Comparison of ENCODE assay signal across 17 mouse cellular contexts in genomic region chr5:144191026-144191425, GRCm38 (mm10). TPM values are rescaled to one million over a fixed set of nuclear protein-coding genes. Genes with fewer than 3 reads are reported as not detected.
DNase-seq lines count a peak whose midpoint lies in the region; ATAC-seq and TF ChIP-seq lines count a peak whose summit lies in the region.
"Had no signal": no experiment of that assay in that cellular context is flagged by ENCODE, and none has a peak within 500 bp of the region (broad histone marks: within the 10 kb centered on the region; RNA-seq: fewer than 3 reads in every experiment).

No protein-coding gene starts in this region.

- TF ChIP-seq EP300 in ES-Bruce4 (IDR thresholded peaks at IDR 0.05; ENCODE audit: insufficient read depth, low read depth, low read length) (no peak), MEL (IDR thresholded peaks at IDR 0.05; ENCODE audit: low read depth in 1 of 2, low read length in 2 of 2) (no peak)
- no peak for TF ChIP-seq EP300 in liver, embryonic 14.5 days (IDR thresholded peaks at IDR 0.05; ENCODE audit: low read depth)

- peaks cover 17% of the 10 kb centered on the region; the same call in 1 of the 2 replicates for H3K36me3 ChIP-seq in hindbrain, embryonic 12.5 days
- H3K36me3 ChIP-seq in hindbrain, embryonic 16.5 days (ENCODE audit: control insufficient read depth, insufficient read depth, low read length), result no peaks in the 10 kb centered on the region; the same call in 1 of the 2 replicates
- H3K36me3 ChIP-seq in ES-Bruce4 (ENCODE audit: control insufficient read depth, insufficient read depth, low read length, poor library complexity, severe bottlenecking), result peaks cover 2% of the 10 kb centered on the region
- H3K36me3 ChIP-seq in MEL (ENCODE audit: control insufficient read depth in 1 of 2, insufficient read depth in 2 of 2, low read length in 2 of 2), result no peaks in the 10 kb centered on the region; a peak in 2 of 4 replicates
- no peaks in the 10 kb centered on the region for H3K36me3 ChIP-seq in liver, embryonic 14.5 days (replicated peaks; ENCODE audit: control insufficient read depth, insufficient read depth, low read depth)
- H3K36me3 ChIP-seq: embryonic facial prominence, embryonic 12.5 days had no signal

- 0 out of 2 replicates have a peak overlapping the region, but pooled peaks have one; percentile 8 for H3K9ac ChIP-seq in hindbrain, embryonic 12.5 days
- H3K9ac ChIP-seq in hindbrain, embryonic 16.5 days (ENCODE audit: low read depth, low read length), result no peak overlapping the region
- H3K9ac ChIP-seq in ES-Bruce4 (ENCODE audit: low read depth, poor library complexity, severe bottlenecking) (no peak overlapping the region), MEL (ENCODE audit: control insufficient read depth, low read depth, low read length, poor library complexity, severe bottlenecking) (peak overlapping the region; percentile 75)
- H3K9ac ChIP-seq in liver, embryonic 14.5 days (replicated peaks), result no peak overlapping the region
- H3K9ac ChIP-seq: embryonic facial prominence, embryonic 12.5 days; lung, embryonic 15.5 days; neural tube, embryonic 13.5 days had no signal

- DNase-seq in MEL (ENCODE audit: low read depth, low spot score), result no peak
- no peak for DNase-seq in liver, embryonic 14.5 days (ENCODE audit: low read depth in 3 of 3, low spot score in 3 of 3)
- DNase-seq in left cerebral cortex, adult 18-20 months (ENCODE audit: low spot score in 2 of 2), result no peak
- DNase-seq in layer of hippocampus, postnatal 36 days, result no peak
- no peak for DNase-seq in spleen, adult 18-20 months
- DNase-seq: cerebellum, adult 11 months; kidney, adult 9 months; right cerebral cortex, adult 18-20 months; thymus, postnatal 14 days had no signal

- no peak for TF ChIP-seq RAD21 in MEL (IDR thresholded peaks at IDR 0.05; ENCODE audit: low read depth, low read length)

- no peaks in the 10 kb centered on the region for H3K9me3 ChIP-seq in hindbrain, embryonic 12.5 days (replicated peaks)
- no peaks in the 10 kb centered on the region for H3K9me3 ChIP-seq in hindbrain, embryonic 16.5 days (ENCODE audit: control insufficient read depth, low read length)
- no peaks in the 10 kb centered on the region for H3K9me3 ChIP-seq in ES-Bruce4 (replicated peaks; ENCODE audit: control insufficient read depth, insufficient read depth, low read length, poor library complexity, severe bottlenecking)
- H3K9me3 ChIP-seq in MEL (replicated peaks; ENCODE audit: insufficient read depth, low read length), result no peaks in the 10 kb centered on the region
- no peaks in the 10 kb centered on the region for H3K9me3 ChIP-seq in liver, embryonic 14.5 days (ENCODE audit: control insufficient read depth, low read length)
- H3K9me3 ChIP-seq: embryonic facial prominence, embryonic 12.5 days; lung, embryonic 15.5 days; neural tube, embryonic 13.5 days had no signal

- no peak overlapping the region for H3K27ac ChIP-seq in hindbrain, embryonic 12.5 days
- H3K27ac ChIP-seq in hindbrain, embryonic 16.5 days (ENCODE audit: low read depth, low read length), result no peak overlapping the region
- no peak overlapping the region for H3K27ac ChIP-seq in ES-Bruce4 (ENCODE audit: insufficient read depth, low read length)
- H3K27ac ChIP-seq in MEL (ENCODE audit: control insufficient read depth, low read depth, low read length), result no peak overlapping the region
- H3K27ac ChIP-seq in liver, embryonic 14.5 days, result no peak overlapping the region
- H3K27ac ChIP-seq: embryonic facial prominence, embryonic 12.5 days; layer of hippocampus, adult 2 months; lung, embryonic 15.5 days; neural tube, embryonic 13.5 days had no signal

- peaks cover 18% of the 10 kb centered on the region for H3K4me1 ChIP-seq in hindbrain, embryonic 12.5 days
- peaks cover 7% of the 10 kb centered on the region; the same call in 1 of the 2 replicates for H3K4me1 ChIP-seq in hindbrain, embryonic 16.5 days (ENCODE audit: control insufficient read depth, insufficient read depth, low read depth, low read length)
- H3K4me1 ChIP-seq in ES-Bruce4 (ENCODE audit: control insufficient read depth, insufficient read depth, low read length), result peaks cover 4% of the 10 kb centered on the region
- H3K4me1 ChIP-seq in MEL (ENCODE audit: control insufficient read depth in 1 of 2, insufficient read depth in 2 of 2, low read length in 2 of 2), result peaks cover 0 to 3% of the 10 kb centered on the region in 2 experiments; a peak in 2 of 4 replicates
- peaks cover 7 to 11% of the 10 kb centered on the region in 2 experiments for H3K4me1 ChIP-seq in liver, embryonic 14.5 days (replicated peaks; ENCODE audit: control insufficient read depth in 2 of 2, insufficient read depth in 2 of 2, low read length in 1 of 2)

- H3K79me2 ChIP-seq in MEL (ENCODE audit: control insufficient read depth, insufficient read depth, low read length, poor library complexity), result no peaks in the 10 kb centered on the region

- ATAC-seq in hindbrain, embryonic 12.5 days (ENCODE audit: low FRiP score), result no peak
- no peak for ATAC-seq in hindbrain, embryonic 16.5 days
- ATAC-seq in liver, embryonic 14.5 days (ENCODE audit: insufficient read depth), result no peak

- WGBS in hindbrain, embryonic 12.5 days, result 35% methylated on average over 23 of the region's 23 CpGs
- 40% methylated on average over 22 of the region's 23 CpGs for WGBS in hindbrain, embryonic 16.5 days
- 66% methylated on average over 23 of the region's 23 CpGs for WGBS in liver, embryonic 14.5 days (ENCODE audit: insufficient replicate concordance)

- TF ChIP-seq CTCF in ES-Bruce4 (IDR thresholded peaks at IDR 0.05; ENCODE audit: low read depth, low read length), result no peak
- no peak for TF ChIP-seq CTCF in MEL (IDR thresholded peaks at IDR 0.05 in 2 of 3, conservative IDR thresholded peaks at IDR 0.05 in 1 of 3; ENCODE audit: control insufficient read depth in 1 of 3, insufficient read depth in 1 of 3, low read depth in 2 of 3, low read length in 3 of 3, poor library complexity in 1 of 3, severe bottlenecking in 1 of 3)
- TF ChIP-seq CTCF in liver, embryonic 14.5 days (IDR thresholded peaks at IDR 0.05; ENCODE audit: low read depth), result no peak

- H3K4me3 ChIP-seq in hindbrain, embryonic 12.5 days, result no peak overlapping the region
- no peak overlapping the region for H3K4me3 ChIP-seq in hindbrain, embryonic 16.5 days (ENCODE audit: low read length)
- H3K4me3 ChIP-seq in ES-Bruce4 (ENCODE audit: low read depth, low read length) (peak overlapping the region; percentile 27), MEL (ENCODE audit: control insufficient read depth in 1 of 2, insufficient read depth in 1 of 2, low read depth in 2 of 2, low read length in 2 of 2) (peak overlapping the region in 1 of 2 experiments; percentile 67; a peak in 1 of 4 replicates)
- no peak overlapping the region; a peak in 1 of 4 replicates for H3K4me3 ChIP-seq in liver, embryonic 14.5 days (ENCODE audit: insufficient read depth in 1 of 2, low read depth in 2 of 2, low read length in 2 of 2)
- H3K4me3 ChIP-seq: layer of hippocampus, adult 2 months; lung, embryonic 15.5 days; neural tube, embryonic 13.5 days had no signal

- H3K4me2 ChIP-seq in hindbrain, embryonic 12.5 days (replicated peaks), result no peak overlapping the region
- no peak overlapping the region for H3K4me2 ChIP-seq in hindbrain, embryonic 16.5 days (ENCODE audit: low read length)
- H3K4me2 ChIP-seq in liver, embryonic 14.5 days (ENCODE audit: low read depth), result peak overlapping the region; percentile 60

- TF ChIP-seq POLR2A in ES-Bruce4 (IDR thresholded peaks at IDR 0.05; ENCODE audit: insufficient read depth, low read length), result no peak
- no peak for TF ChIP-seq POLR2A in MEL (IDR thresholded peaks at IDR 0.05; ENCODE audit: control insufficient read depth in 1 of 2, insufficient read depth in 1 of 2, low read depth in 1 of 2, low read length in 2 of 2, poor library complexity in 1 of 2)

- no peaks in the 10 kb centered on the region; the same call in 1 of the 2 replicates for H3K27me3 ChIP-seq in hindbrain, embryonic 12.5 days
- H3K27me3 ChIP-seq in hindbrain, embryonic 16.5 days (replicated peaks; ENCODE audit: control insufficient read depth, insufficient read depth, low read length), result no peaks in the 10 kb centered on the region
- H3K27me3 ChIP-seq in ES-Bruce4 (ENCODE audit: control insufficient read depth, insufficient read depth, low read length, poor library complexity, severe bottlenecking) (no peaks in the 10 kb centered on the region), MEL (ENCODE audit: control insufficient read depth in 1 of 2, insufficient read depth in 2 of 2, low read length in 2 of 2) (no peaks in the 10 kb centered on the region)
- H3K27me3 ChIP-seq in liver, embryonic 14.5 days (ENCODE audit: control insufficient read depth, insufficient read depth, low read length), result no peaks in the 10 kb centered on the region
- H3K27me3 ChIP-seq: lung, embryonic 15.5 days; neural tube, embryonic 13.5 days had no signal

RNA-seq across cellular contexts. Expression of gene Bhlha15, which starts 0.9 kb away (rescaled TPM):
- 0.08 TPM in 2 replicates for polyA plus RNA-seq in hindbrain, embryonic 12.5 days (2016; fragmentation: Nextera tagmentation; extraction: Ambion mirVana)
- polyA plus RNA-seq in hindbrain, embryonic 16.5 days (2015; fragmentation: Nextera tagmentation; extraction: Ambion mirVana), result 0.07 and 0.09 TPM in 2 replicates
- polyA plus RNA-seq in ES-Bruce4 (2011; ENCODE audit: insufficient read depth, insufficient read length, low read depth, missing spikeins) (3.0 and 3.1 TPM in 2 replicates), MEL (2012; ENCODE audit: insufficient read depth in 1 of 2, insufficient read length in 2 of 2, low read depth in 1 of 2, low replicate concordance in 2 of 2, missing spikeins in 1 of 2) (1 to 10 TPM in 1 of 2 experiments, not detected in 1; 4.1 TPM)
- total RNA-seq in MEL (2012; rRNA removed), result 2.6 and 4.3 TPM in 2 replicates
- polyA plus RNA-seq in liver, embryonic 14.5 days (2012; rRNA removed), result 0.39 and 0.42 TPM in 2 replicates
- polyA plus RNA-seq in liver, embryonic 14.5 days (2014; fragmentation: Nextera tagmentation; extraction: Ambion mirVana), result 0.28 and 0.38 TPM in 2 replicates
- under 1 TPM; 0.16 to 0.30 TPM for total RNA-seq in left cerebral cortex, adult 18-20 months (2021)
- total RNA-seq in layer of hippocampus, postnatal 36 days (2021), result under 1 TPM; 0.13 to 0.25 TPM
- total RNA-seq: heart, postnatal 25 days had no signal

RNA-seq across cellular contexts. Expression of gene Tecpr1, which starts 32.4 kb away (rescaled TPM):
- polyA plus RNA-seq in hindbrain, embryonic 12.5 days (2016; fragmentation: Nextera tagmentation; extraction: Ambion mirVana), result 35.9 and 36.6 TPM in 2 replicates
- polyA plus RNA-seq in hindbrain, embryonic 16.5 days (2015; fragmentation: Nextera tagmentation; extraction: Ambion mirVana), result 41.8 and 45.8 TPM in 2 replicates
- polyA plus RNA-seq in ES-Bruce4 (2011; ENCODE audit: insufficient read depth, insufficient read length, low read depth, missing spikeins) (10.7 and 11.6 TPM in 2 replicates), MEL (2012; ENCODE audit: insufficient read depth in 1 of 2, insufficient read length in 2 of 2, low read depth in 1 of 2, low replicate concordance in 2 of 2, missing spikeins in 1 of 2) (1 to 10 TPM in 1 of 2 experiments, not detected in 1; 9.0 TPM)
- total RNA-seq in MEL (2012; rRNA removed), result 6.2 and 7.1 TPM in 2 replicates
- polyA plus RNA-seq in liver, embryonic 14.5 days (2012; rRNA removed), result 2.0 and 2.6 TPM in 2 replicates
- 1.3 and 1.4 TPM in 2 replicates for polyA plus RNA-seq in liver, embryonic 14.5 days (2014; fragmentation: Nextera tagmentation; extraction: Ambion mirVana)
- 10 to 100 TPM; 91.9 to 92.5 TPM for total RNA-seq in left cerebral cortex, adult 18-20 months (2021)
- total RNA-seq in layer of hippocampus, postnatal 36 days (2021), result 100 to 1,000 TPM; 106 TPM

RNA-seq across cellular contexts. Expression of gene Bri3, which starts 53.2 kb away (rescaled TPM):
- polyA plus RNA-seq in hindbrain, embryonic 12.5 days (2016; fragmentation: Nextera tagmentation; extraction: Ambion mirVana), result 126 and 150 TPM in 2 replicates
- polyA plus RNA-seq in hindbrain, embryonic 16.5 days (2015; fragmentation: Nextera tagmentation; extraction: Ambion mirVana), result 80.7 and 90.7 TPM in 2 replicates
- polyA plus RNA-seq in ES-Bruce4 (2011; ENCODE audit: insufficient read depth, insufficient read length, low read depth, missing spikeins), result 77.9 and 82.6 TPM in 2 replicates
- total RNA-seq in MEL (2012; rRNA removed), result 16.5 and 21.6 TPM in 2 replicates
- 10 to 100 TPM in 1 of 2 experiments, not detected in 1; 40.5 TPM for polyA plus RNA-seq in MEL (2012; ENCODE audit: insufficient read depth in 1 of 2, insufficient read length in 2 of 2, low read depth in 1 of 2, low replicate concordance in 2 of 2, missing spikeins in 1 of 2)
- 9.0 and 12.1 TPM in 2 replicates for polyA plus RNA-seq in liver, embryonic 14.5 days (2012; rRNA removed)
- polyA plus RNA-seq in liver, embryonic 14.5 days (2014; fragmentation: Nextera tagmentation; extraction: Ambion mirVana), result 15.9 and 18.5 TPM in 2 replicates
- 10 to 100 TPM; 67.8 to 73.6 TPM for total RNA-seq in left cerebral cortex, adult 18-20 months (2021)
- 10 to 100 TPM; 61.9 to 63.7 TPM for total RNA-seq in layer of hippocampus, postnatal 36 days (2021)

Comparison
In these comparisons a context has a peak if more than half of its experiments do, and no peak if none do; other contexts are left out.
1. H3K9ac ChIP-seq: peak in hindbrain, embryonic 12.5 days (single experiment) and MEL (single experiment); none in hindbrain, embryonic 16.5 days (single experiment), ES-Bruce4 (single experiment) and liver, embryonic 14.5 days (single experiment).